Mouse (Mus musculus) kidney, embryonic 16.5 days (tissue): ENCODE results near the gene March1. TPM values are rescaled to one million over a fixed set of nuclear protein-coding genes. Genes with fewer than 3 reads are reported as not detected.

ENCODE experiments used
- ATAC-seq: fragments of 200-750 bp; cut with Nextera tagmentation; 2 replicates; pipeline ENCODE4 v1.8.0; 2017; ENCODE audit warnings: moderate TSS enrichment; ENCODE audit not compliant: low FRiP score, low TSS enrichment
- H3K27ac ChIP-seq: fragments of 300-500 bp; sonication (generic); 2 replicates; pipeline ENCODE4 v1.5.1; 2014; ENCODE audit warnings: low read length
- H3K27me3 ChIP-seq: fragments of 300-500 bp; sonication (generic); 2 replicates; pipeline ENCODE4 v1.6.1; 2014; ENCODE audit warnings: low read length, control low read depth, mixed read lengths; ENCODE audit not compliant: insufficient read depth
- H3K36me3 ChIP-seq: fragments of 300-500 bp; sonication (generic); 2 replicates; pipeline ENCODE4 v1.6.1; 2014; ENCODE audit warnings: low read length, control low read depth, mixed read lengths; ENCODE audit not compliant: insufficient read depth
- H3K4me1 ChIP-seq: fragments of 300-500 bp; sonication (generic); 2 replicates; pipeline ENCODE4 v1.6.1; 2014; ENCODE audit warnings: low read length, control low read depth, mixed read lengths; ENCODE audit not compliant: insufficient read depth
- H3K4me2 ChIP-seq: fragments of 300-500 bp; sonication (generic); replicated peaks from 2 replicates; pipeline ENCODE4 v1.6.1; 2014; ENCODE audit warnings: low read depth, low read length
- H3K4me3 ChIP-seq: fragments of 300-500 bp; sonication (generic); 2 replicates; pipeline ENCODE4 v1.5.1; 2014; ENCODE audit warnings: mild to moderate bottlenecking, low read length
- H3K9ac ChIP-seq: fragments of 300-500 bp; sonication (generic); replicated peaks from 2 replicates; pipeline ENCODE4 v1.6.1; 2014; ENCODE audit warnings: low read length
- H3K9me3 ChIP-seq: fragments of 300-500 bp; sonication (generic); 2 replicates; pipeline ENCODE4 v1.6.1; 2016; ENCODE audit warnings: low read length, control low read depth
- WGBS: fragments of 180-500 bp; shearing (Covaris S2); extraction: QIAGEN DNeasy Blood & Tissue Kit; methylation state at CpG from one replicate; pipeline ENCODE4 v1.1.7; 2014; 5-methylcytosine and 5-hydroxymethylcytosine counted together
- polyA plus RNA-seq: library from polyadenylated mRNA; unstranded; fragments of >200 nt; fragmentation: Nextera tagmentation; extraction: Ambion mirVana; gene quantifications from 2 replicates; pipeline ENCODE4 v1.2.1, GENCODE M21; 2015

March1 gene
- polyA plus RNA-seq, 1 experiment from 2014 or later, result 0.26 TPM

GRCm38 (mm10) chr8:65665786-65666185 lies 48.1 kb downstream of the March1 start:
- H3K4me3 ChIP-seq, result no peak overlapping the region
- no peaks in the 10 kb centered on the region for H3K4me1 ChIP-seq
- WGBS, result 80% methylated on average over 2 of the region's 2 CpGs
- no peak overlapping the region for H3K27ac ChIP-seq
- no peak for ATAC-seq
- H3K36me3 ChIP-seq, result no peaks in the 10 kb centered on the region
- H3K9me3 ChIP-seq, result no peaks in the 10 kb centered on the region
- no peaks in the 10 kb centered on the region for H3K27me3 ChIP-seq
- H3K4me2 ChIP-seq, result no peak overlapping the region
- no peak overlapping the region for H3K9ac ChIP-seq

DNA sequence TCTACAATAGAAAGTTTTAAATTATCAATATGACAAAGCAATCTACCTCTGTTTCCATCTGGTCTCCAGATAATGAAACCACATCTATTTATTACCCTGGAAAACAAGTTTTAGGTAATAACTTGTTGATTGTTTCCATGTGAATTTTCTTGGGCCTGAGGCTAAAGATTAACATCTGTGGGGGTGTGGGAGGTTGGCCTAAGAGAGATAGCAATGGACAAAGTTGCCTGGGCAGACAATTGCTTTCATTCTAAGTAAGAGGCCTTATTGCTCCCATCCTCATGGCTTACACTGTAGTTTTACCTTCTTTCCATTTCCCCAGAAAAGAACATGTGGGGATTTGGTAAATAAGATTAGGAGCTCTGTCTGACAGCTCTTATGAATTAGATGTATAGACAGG lies 125.4 kb downstream of the March1 start:
- Histone ChIP-seq H3K36me3 (no peaks in the 10 kb centered on the region), H3K4me1 (no peaks in the 10 kb centered on the region), H3K4me2 (no peak overlapping the region), H3K27me3 (no peaks in the 10 kb centered on the region), H3K4me3 (no peak overlapping the region), H3K9me3 (no peaks in the 10 kb centered on the region), H3K27ac (no peak overlapping the region), H3K9ac (no peak overlapping the region)
- ATAC-seq, result no peak

DNA sequence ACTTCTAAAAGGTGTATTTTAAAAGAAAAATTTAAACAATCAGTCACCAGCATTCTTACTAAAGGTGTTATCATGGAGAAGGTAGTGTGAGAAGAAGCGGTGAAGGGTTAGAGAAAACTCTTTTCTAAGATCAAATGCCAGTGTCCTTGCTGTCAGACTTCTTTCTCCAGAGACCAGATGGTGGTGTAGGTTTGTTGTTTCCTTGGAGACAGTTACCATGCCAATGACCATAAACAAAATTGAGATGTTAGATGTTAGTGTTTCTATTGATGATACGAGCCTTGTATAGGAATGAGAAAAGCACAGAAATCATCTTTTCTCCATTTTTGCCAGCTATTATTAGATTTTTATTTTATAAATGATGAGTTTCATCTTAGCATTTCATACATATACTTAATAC lies 158.1 kb downstream of the March1 start:
- Histone ChIP-seq H3K4me2 (no peak overlapping the region), H3K27me3 (no peaks in the 10 kb centered on the region), H3K4me1 (no peaks in the 10 kb centered on the region), H3K9me3 (no peaks in the 10 kb centered on the region), H3K9ac (no peak overlapping the region), H3K27ac (no peak overlapping the region), H3K4me3 (no peak overlapping the region), H3K36me3 (no peaks in the 10 kb centered on the region)
- no peak for ATAC-seq
- 76% methylated on average over 2 of the region's 2 CpGs for WGBS

DNA sequence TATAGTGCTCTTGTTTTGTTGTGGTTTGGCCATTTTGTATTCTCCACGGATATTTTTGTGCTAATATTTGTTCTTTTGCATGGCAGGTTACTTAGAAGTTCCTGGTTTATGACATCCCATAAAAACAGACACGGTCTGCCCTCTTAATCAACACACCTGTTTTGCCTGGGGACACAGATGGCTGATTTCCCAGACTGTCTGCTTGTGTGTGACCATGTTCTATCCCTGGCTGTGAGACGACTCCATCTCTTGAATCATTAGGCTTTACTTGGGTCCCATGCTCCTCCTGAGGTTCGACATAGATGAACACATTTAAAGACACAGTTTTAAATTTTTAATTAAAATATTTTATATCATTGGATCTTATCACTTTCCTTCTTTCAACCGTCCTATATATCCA lies 163.5 kb downstream of the March1 start:
- no peaks in the 10 kb centered on the region for H3K27me3 ChIP-seq
- H3K9ac ChIP-seq, result no peak overlapping the region
- no peaks in the 10 kb centered on the region for H3K9me3 ChIP-seq
- no peak overlapping the region for H3K4me3 ChIP-seq
- H3K4me2 ChIP-seq, result no peak overlapping the region
- ATAC-seq, result no peak
- H3K36me3 ChIP-seq, result no peaks in the 10 kb centered on the region
- 56% methylated on average over 5 of the region's 5 CpGs for WGBS
- no peak overlapping the region for H3K27ac ChIP-seq
- no peaks in the 10 kb centered on the region for H3K4me1 ChIP-seq

DNA sequence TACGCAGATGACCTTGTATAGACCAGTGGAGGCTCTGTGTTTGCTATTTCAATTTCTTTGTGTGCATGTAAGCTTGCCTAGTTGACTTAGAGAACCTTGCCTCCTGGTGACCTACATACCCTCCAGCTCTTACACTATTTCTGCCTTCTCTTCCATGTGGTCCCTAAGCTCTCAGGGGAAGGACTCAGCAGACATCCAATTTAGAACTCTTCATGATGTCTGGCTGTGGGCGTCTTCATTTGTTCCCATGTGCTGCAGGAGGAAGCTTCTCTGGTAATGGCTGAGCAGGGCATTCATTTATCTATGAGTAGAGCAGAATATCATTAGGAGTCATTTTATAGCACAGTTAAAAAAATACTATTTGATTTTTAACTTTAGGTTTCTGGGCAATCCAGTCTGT lies 195.3 kb downstream of the March1 start:
- WGBS, result 69% methylated on average over 2 of the region's 2 CpGs
- H3K4me2 ChIP-seq, result no peak overlapping the region
- no peak overlapping the region for H3K27ac ChIP-seq
- no peak overlapping the region for H3K4me3 ChIP-seq
- ATAC-seq, result no peak
- H3K4me1 ChIP-seq, result no peaks in the 10 kb centered on the region
- no peak overlapping the region for H3K9ac ChIP-seq
- no peaks in the 10 kb centered on the region for H3K9me3 ChIP-seq
- no peaks in the 10 kb centered on the region for H3K36me3 ChIP-seq
- H3K27me3 ChIP-seq, result no peaks in the 10 kb centered on the region

GRCm38 (mm10) chr8:65922294-65923019 lies 304.8 kb downstream of the March1 start:
- Histone ChIP-seq H3K36me3 (no peaks in the 10 kb centered on the region), H3K9me3 (no peaks in the 10 kb centered on the region), H3K27ac (no peak overlapping the region), H3K27me3 (no peaks in the 10 kb centered on the region), H3K4me2 (no peak overlapping the region), H3K4me3 (no peak overlapping the region), H3K9ac (no peak overlapping the region), H3K4me1 (no peaks in the 10 kb centered on the region)
- WGBS, result 81% methylated on average over 3 of the region's 3 CpGs
- ATAC-seq, result no peak

GRCm38 (mm10) chr8:65956948-65957347 lies 339.2 kb downstream of the March1 start:
- WGBS, result 54% methylated on average over 5 of the region's 5 CpGs
- no peak overlapping the region for H3K4me3 ChIP-seq
- no peak for ATAC-seq
- H3K4me2 ChIP-seq, result no peak overlapping the region
- H3K27me3 ChIP-seq, result no peaks in the 10 kb centered on the region
- no peak overlapping the region for H3K9ac ChIP-seq
- H3K36me3 ChIP-seq, result no peaks in the 10 kb centered on the region
- no peaks in the 10 kb centered on the region for H3K4me1 ChIP-seq
- no peaks in the 10 kb centered on the region for H3K9me3 ChIP-seq
- no peak overlapping the region for H3K27ac ChIP-seq

GRCm38 (mm10) chr8:65957492-65957891 lies 339.8 kb downstream of the March1 start:
- Histone ChIP-seq H3K4me2 (no peak overlapping the region), H3K27me3 (no peaks in the 10 kb centered on the region), H3K4me1 (no peaks in the 10 kb centered on the region), H3K36me3 (no peaks in the 10 kb centered on the region), H3K9ac (no peak overlapping the region), H3K4me3 (no peak overlapping the region), H3K9me3 (no peaks in the 10 kb centered on the region), H3K27ac (no peak overlapping the region)
- ATAC-seq, result no peak

DNA sequence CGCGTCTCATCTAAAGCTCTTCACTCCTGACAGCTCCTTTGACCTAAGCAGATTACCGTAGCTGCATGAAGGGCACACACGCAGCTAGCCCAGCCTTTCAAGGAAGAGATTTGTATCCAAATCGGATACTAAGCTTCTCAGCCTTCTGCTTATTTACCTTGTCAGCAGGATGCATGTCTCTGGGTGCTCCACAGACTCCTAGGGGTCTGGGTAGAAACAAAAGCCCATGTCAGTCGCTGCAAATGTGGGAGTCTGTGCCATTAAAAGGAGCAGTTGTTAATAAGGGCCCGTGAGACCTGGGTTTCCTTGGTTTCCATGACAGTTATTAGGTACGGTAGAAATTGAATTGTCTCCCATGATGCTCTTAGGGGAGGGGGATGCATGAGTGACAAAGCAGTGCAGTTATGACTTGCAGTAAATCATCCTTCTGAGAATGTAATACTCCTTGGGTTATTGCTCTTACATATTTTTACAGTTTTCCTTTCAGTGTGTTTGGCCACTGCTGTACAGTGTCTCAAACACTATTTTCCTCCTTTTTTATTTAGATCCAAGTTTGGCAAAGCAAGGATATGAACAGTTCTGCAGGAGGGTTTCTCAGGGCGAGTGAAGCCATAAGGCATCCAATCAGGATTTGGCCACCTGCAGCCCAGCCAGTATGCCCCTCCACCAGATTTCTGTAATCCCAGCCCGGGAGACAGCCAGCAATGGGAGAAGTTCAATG lies 349.0 kb downstream of the March1 start:
- no peaks in the 10 kb centered on the region for H3K27me3 ChIP-seq
- no peak overlapping the region for H3K4me3 ChIP-seq
- H3K9me3 ChIP-seq, result no peaks in the 10 kb centered on the region
- no peak overlapping the region for H3K4me2 ChIP-seq
- H3K4me1 ChIP-seq, result no peaks in the 10 kb centered on the region
- H3K27ac ChIP-seq, result no peak overlapping the region
- no peak overlapping the region for H3K9ac ChIP-seq
- ATAC-seq, result no peak
- H3K36me3 ChIP-seq, result no peaks in the 10 kb centered on the region
- 21% methylated on average over 10 of the region's 10 CpGs for WGBS

- Histone ChIP-seq H3K36me3 (no peaks in the 10 kb centered on the region), H3K27ac (no peak overlapping the region), H3K9ac (no peak overlapping the region), H3K4me3 (no peak overlapping the region), H3K9me3 (no peaks in the 10 kb centered on the region), H3K4me1 (no peaks in the 10 kb centered on the region), H3K27me3 (no peaks in the 10 kb centered on the region), H3K4me2 (no peak overlapping the region)
- WGBS, result 78% methylated on average over 8 of the region's 8 CpGs
- ATAC-seq, result no peak
Measured at GRCm38 (mm10) chr8:65967223-65967778, 349.6 kb downstream of the March1 start.
